Mouse (Mus musculus) CD4-positive naive resting alpha-beta T cell, adult 76 days (primary cell): Measurements from ENCODE around the gene Ifna14. TPM values are rescaled to one million over a fixed set of nuclear protein-coding genes. Genes with fewer than 3 reads are reported as not detected.

Source experiments
- total RNA-seq: library from RNA; stranded (reverse); gene quantifications from one replicate; pipeline ENCODE4 v1.2.4, GENCODE M21; 2023

The Ifna14 gene
- total RNA-seq: not detected

DNA sequence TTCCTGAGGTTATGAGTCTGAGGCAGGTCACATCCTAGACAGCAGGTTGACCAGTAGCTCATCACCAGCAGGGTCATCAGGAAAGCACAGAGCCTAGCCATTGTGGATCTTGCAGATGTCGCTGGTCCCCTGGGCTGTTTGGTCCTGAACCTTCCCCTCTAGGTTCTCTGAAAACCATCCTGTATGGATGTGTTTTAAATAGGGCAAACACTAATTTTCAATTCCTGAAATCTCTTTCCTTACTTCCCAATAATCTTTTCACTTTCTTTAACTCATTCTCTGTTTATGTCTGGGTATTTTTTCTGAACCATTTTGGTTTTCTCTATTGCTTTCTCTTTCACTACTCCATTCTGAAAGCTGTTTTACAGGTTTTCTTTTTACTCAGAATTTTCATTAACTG, at the start of gene Ifna14:
Gene Ifna14 (minus strand): TSS at position 101 of the 400 bp plus-strand sequence.

DNA sequence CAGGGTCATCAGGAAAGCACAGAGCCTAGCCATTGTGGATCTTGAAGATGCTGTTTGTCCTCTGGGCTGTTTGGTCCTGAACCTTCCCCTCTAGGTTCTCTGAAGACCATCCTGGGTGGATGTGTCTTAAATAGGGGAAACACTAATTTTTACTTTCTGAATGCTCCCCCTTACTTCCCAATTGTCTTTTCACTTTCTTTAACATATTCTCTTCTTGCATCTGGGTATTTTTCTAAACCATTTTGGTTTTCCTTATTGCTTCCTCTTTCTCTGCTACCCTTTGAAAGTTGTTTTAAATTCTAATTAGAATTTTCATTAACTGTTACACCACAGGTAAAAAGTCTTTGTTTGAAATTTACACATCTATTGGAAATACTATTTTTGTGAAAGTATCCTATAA, 31.7 kb upstream of the Ifna14 start, which contains the start of gene Ifna12:
Gene Ifna12 (minus strand): TSS at position 101 of the 400 bp plus-strand sequence.

DNA sequence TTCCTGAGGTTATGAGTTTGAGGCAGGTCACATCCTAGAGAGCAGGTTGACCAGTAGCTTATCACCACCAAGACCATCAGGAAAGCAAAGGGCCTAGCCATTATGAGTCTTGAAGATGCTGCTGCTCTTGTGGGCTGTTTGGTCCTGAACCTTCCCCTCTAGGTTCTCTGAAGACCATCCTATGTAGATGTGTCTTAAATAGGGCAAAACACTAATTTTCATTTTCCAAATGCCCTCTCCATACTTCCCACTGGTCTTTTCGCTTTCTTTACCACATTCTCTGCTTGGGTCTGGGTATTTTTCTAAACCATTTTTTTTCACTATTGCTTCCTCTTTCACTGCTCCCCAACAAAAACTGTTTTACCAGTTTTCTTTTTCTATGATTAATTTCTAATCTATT, 20.7 kb upstream of the Ifna14 start, which contains the start of gene Ifna9:
Gene Ifna9 (minus strand): TSS at position 101 of the 400 bp plus-strand sequence.

DNA sequence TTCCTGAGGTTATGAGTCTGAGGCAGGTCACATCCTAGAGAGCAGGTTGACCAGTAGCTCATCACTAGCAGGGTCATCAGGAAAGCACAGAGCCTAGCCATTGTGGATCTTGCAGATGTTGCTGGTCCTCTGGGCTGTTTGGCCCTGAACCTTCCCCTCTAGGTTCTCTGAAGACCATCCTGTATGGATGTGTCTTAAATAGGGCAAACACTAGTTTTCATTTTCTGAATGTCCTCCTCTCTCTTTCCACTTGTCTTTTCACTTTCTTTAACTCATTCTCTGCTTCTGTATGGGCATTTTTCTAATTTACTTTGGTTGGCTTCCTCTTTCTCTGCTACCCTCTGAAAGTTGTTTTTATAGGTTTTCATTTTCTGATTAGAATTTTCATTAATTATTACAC, 13.5 kb downstream of the Ifna14 start, which contains the start of gene Ifna15:
Gene Ifna15 (minus strand): TSS at position 101 of the 400 bp plus-strand sequence.

GRCm38 (mm10) chr4:88522674-88523073, 48.9 kb downstream of the Ifna14 start, which contains the start of gene Ifnb1:
Ifnb1 (minus strand) TSS chr4:88522774.

Other genes with a start within 250 kb of the Ifna14 start
- gene Hacd4, start 132.9 kb downstream of the Ifna14 start, total RNA-seq: 0.50 TPM
- not detected for gene Ifnb1, start 49.0 kb downstream of the Ifna14 start, total RNA-seq
- gene Ifna15, start 13.6 kb downstream of the Ifna14 start, total RNA-seq: not detected
- gene Ifna9, start 20.6 kb upstream of the Ifna14 start, total RNA-seq: not detected
- gene Ifna12, start 31.6 kb upstream of the Ifna14 start, total RNA-seq: not detected
- gene C87499, start 62.6 kb upstream of the Ifna14 start, total RNA-seq: not detected
- gene Ifna13, start 72.7 kb upstream of the Ifna14 start, total RNA-seq: not detected
- gene Ifna16, start 105.1 kb upstream of the Ifna14 start, total RNA-seq: not detected
- gene Ifna2, start 112.1 kb upstream of the Ifna14 start, total RNA-seq: not detected
- gene Ifnab, start 119.6 kb upstream of the Ifna14 start, total RNA-seq: not detected
- 2.1 TPM for gene Gm26566, start 150.0 kb upstream of the Ifna14 start, total RNA-seq
- 46.0 TPM for gene Klhl9, start 150.7 kb upstream of the Ifna14 start, total RNA-seq
- gene Gm13271, start 183.1 kb upstream of the Ifna14 start, total RNA-seq: not detected
- gene Gm13283, start 188.3 kb upstream of the Ifna14 start, total RNA-seq: not detected
- not detected for gene Gm13290, start 202.0 kb upstream of the Ifna14 start, total RNA-seq
- not detected for gene Gm13289, start 205.1 kb upstream of the Ifna14 start, total RNA-seq
- gene Gm13272, start 208.1 kb upstream of the Ifna14 start, total RNA-seq: not detected
- gene Ifnz, start 210.3 kb upstream of the Ifna14 start, total RNA-seq: not detected
- gene Gm13276, start 213.9 kb upstream of the Ifna14 start, total RNA-seq: not detected
- not detected for gene Gm13277, start 216.8 kb upstream of the Ifna14 start, total RNA-seq
- not detected for gene Gm13278, start 219.8 kb upstream of the Ifna14 start, total RNA-seq
- not detected for gene Gm13275, start 222.7 kb upstream of the Ifna14 start, total RNA-seq
- gene Gm13279, start 225.6 kb upstream of the Ifna14 start, total RNA-seq: not detected
- gene Gm13285, start 227.9 kb upstream of the Ifna14 start, total RNA-seq: not detected
- not detected for gene Gm13287, start 231.5 kb upstream of the Ifna14 start, total RNA-seq
- gene Gm13288, start 233.7 kb upstream of the Ifna14 start, total RNA-seq: not detected
- gene Ifna7, start 244.4 kb upstream of the Ifna14 start, total RNA-seq: not detected
- not detected for gene Ifna11, start 248.2 kb upstream of the Ifna14 start, total RNA-seq